ENCODE assay signal across 18 mouse cellular contexts in genomic region chr9:98710155-98710710, GRCm38 (mm10).
"Had no signal": no experiment of that assay in that cellular context is flagged by ENCODE, and none has a peak within 500 bp of the region (broad histone marks: within the 10 kb centered on the region; RNA-seq: fewer than 3 reads in every experiment).

No protein-coding gene starts in this region.

- H3K9ac ChIP-seq: kidney, embryonic 15.5 days; lung, embryonic 14.5 days; neural tube, embryonic 15.5 days had no signal

- H3K4me3 ChIP-seq: kidney, embryonic 15.5 days; midbrain, embryonic 10.5 days; myocyte; neural tube, embryonic 15.5 days had no signal

- H3K4me1 ChIP-seq: neural tube, embryonic 15.5 days had no signal

- H3K9me3 ChIP-seq: kidney, embryonic 15.5 days; midbrain, embryonic 10.5 days; neural tube, embryonic 15.5 days had no signal

- H3K27ac ChIP-seq: kidney, embryonic 15.5 days; midbrain, embryonic 10.5 days; neural tube, embryonic 15.5 days had no signal

- H3K4me2 ChIP-seq: kidney, embryonic 15.5 days; liver, embryonic 11.5 days; lung, embryonic 14.5 days; neural tube, embryonic 15.5 days had no signal

- ATAC-seq: intestine, embryonic 16.5 days had no signal

- H3K27me3 ChIP-seq: neural tube, embryonic 15.5 days had no signal

- DNase-seq: kidney, adult 2 months; kidney, postnatal 14 days; layer of hippocampus, postnatal 36 days; left cerebral cortex, postnatal 4 days; lung, embryonic 14.5 days; lung, postnatal 10 days; lung, postnatal 4 days; midbrain, embryonic 14.5 days; right cerebral cortex, adult 18-20 months; right cerebral cortex, postnatal 25 days; thymus, adult 18-20 months; thymus, postnatal 14 days had no signal

- H3K36me3 ChIP-seq: kidney, embryonic 15.5 days; midbrain, embryonic 10.5 days; neural tube, embryonic 15.5 days had no signal
